Mouse (Mus musculus): ENCODE measurements around the gene Pygo2.
"Not testable (repeated sequence)": the region's sequence is repeated elsewhere in the genome, so short reads cannot be mapped to it uniquely, and the experiment has no call there.

Gene Pygo2

DNA sequence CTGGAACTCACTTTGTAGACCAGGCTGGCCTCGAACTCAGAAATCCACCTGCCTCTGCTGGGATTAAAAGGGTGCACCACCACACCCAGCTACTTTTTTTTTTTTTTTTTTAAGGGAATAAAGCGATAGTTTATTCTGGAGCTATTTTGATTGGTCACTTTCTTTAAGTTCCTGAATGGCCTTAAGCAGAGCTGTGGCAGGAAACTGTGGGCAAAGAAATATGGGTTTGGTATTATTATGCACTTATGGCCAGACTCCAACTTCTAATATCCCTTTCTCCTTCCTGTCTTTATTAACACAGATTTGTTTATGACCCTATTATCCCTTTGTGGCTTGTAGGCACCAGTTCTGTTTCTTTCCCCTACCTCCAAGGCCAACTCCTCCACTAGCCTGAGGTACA lies 9.6 kb upstream of the Pygo2 start:
- no peak for DNase-seq (ENCODE audit: low spot score in 2 of 2)

DNA sequence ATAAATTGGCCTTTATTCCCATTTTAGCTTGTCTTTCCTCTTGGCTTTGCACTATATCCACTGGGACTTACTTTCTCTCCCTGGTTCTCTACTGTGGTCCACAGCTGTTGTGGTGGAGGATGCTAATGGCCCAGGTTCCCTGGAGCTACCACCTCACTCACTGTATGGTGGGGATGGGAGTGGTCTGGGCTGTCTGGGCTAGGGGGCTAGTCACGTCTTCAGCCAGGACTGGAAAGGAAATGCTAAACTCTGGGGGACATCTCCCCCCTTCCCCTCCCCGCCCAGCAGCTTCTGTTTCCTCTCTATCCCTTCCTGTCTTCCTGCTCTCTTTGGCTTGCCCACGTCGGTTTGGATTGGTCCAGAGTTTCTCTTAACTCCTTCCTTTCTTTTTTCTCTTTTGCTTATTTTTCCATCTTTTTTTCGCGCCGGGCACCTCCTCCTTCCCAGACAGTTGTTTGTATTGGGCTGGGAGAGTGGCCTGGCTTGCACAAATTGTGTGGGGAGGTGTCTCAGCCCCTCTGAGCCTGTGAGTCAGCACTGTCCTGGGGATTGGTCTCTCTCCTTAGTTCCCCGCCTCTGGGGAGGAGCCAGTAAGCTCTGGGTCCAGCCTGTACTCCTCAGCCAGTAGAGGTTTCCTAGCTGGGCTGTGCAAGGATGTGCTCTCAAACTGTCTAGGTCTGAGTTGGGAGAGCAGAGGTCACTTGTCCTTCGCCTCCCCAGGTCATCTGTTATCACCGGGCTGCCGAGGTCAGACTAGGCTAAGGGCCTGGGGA lies 8.8 kb upstream of the Pygo2 start:
- peak; percentile 84 to 87 for DNase-seq (ENCODE audit: low spot score in 2 of 2)

DNA sequence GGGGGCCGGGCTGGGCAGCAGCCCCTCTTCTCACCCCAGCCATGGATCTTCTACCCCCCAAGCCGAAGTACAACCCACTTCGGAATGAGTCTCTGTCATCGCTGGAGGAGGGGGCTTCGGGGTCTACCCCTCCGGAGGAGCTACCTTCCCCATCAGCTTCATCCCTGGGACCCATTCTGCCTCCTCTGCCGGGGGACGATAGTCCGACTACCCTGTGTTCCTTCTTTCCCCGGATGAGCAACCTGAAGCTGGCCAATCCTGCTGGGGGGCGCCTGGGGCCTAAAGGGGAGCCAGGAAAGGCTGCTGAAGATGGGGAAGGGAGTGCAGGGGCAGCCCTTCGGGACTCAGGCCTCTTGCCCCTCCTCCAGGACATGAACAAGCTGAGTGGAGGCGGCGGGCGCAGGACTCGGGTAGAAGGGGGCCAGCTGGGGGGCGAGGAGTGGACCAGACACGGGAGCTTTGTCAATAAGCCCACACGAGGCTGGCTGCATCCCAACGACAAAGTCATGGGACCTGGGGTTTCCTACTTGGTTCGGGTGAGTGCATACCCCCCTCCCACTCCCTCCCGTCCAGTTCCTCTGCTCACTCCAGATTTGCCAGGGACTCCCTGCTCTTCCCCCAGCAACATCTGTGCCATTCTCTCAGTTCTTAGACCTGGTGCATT lies 8.1 kb upstream of the Pygo2 start:
- DNase-seq (ENCODE audit: low spot score in 2 of 2) = peak in 1 of 2 experiments; percentile 33

DNA sequence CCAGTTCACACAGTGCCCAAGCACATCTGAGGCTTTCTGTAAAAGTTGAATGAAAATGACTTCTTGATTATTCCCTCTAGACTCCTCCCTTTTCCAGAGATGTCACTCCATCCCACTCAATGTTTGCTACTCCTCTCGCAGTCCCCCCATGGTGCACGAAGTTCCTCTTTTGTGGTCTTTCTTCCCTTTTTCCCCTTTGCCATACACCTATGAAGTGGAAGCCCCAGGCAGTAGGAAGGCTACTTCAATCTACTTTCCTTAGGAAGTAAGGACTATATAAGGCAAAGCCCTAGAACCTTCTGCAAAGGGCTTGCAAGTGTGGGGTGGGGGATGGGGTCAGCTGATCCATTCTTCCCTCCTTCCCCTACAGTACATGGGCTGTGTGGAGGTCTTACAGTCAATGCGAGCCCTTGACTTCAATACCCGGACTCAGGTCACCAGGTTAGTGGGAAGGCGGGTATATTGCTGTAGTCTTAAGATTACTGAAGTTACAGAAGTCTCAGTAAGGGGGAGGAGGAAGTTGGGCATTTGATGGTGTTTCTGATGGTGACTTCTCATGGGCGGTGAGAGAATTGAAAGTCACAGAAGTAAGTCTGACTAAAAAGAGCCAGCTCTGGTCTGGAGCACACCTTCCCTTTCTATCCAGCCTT lies 7.3 kb upstream of the Pygo2 start:
- no peak for DNase-seq (ENCODE audit: low spot score in 2 of 2)

DNA sequence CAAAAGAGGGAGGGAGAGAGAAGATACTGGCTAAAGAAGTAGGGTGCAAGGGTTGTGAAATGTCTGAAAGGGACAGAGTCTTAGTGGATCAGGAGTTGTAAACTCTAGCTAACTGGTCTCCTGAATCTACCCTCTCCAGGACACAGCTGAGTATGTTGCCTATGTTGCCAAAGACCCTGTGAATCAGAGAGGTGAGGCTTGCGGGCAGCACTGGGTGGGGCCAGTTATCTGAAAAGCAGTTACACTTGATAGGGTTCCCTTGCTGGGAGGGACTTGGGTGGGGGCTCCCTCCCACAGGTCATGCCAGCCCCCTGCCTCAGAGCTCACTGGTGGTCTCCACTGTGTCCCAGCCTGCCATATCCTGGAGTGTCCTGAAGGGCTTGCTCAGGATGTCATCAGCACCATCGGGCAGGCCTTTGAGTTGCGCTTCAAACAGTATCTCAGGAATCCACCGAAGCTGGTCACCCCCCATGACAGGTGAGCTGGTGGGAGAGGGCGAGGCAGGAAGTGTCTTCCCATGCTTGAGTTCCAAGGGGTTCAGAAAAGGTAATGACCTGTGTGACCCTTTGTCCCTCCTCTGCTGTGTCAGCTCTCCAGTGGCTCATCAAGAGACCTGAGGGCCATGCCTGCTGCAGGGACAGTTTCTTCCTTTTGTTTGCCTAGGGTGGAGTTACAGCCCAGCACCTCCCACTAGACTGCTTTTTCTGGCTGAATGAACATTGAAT lies 5.4 kb upstream of the Pygo2 start:
- no peak for DNase-seq (ENCODE audit: low spot score in 2 of 2)

DNA sequence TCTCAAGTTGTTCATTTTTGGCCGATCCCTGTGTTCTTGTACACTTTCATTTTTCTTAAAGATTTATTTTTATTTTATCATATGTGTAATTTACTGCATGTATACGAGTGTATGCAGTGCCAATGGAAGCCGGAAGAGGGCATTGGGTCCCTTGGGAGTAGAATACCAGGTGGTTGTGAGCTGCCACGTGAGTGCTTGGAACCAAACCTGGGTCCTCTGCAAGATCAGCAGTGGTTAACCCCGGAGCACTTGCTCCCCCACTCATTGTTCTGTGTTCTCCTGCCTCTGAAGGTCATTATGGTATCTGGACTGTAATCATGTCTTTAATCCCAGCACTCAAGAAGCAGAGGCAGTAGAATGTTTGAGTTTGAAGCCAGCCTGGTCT lies 4.9 kb upstream of the Pygo2 start:
- no peak for DNase-seq (ENCODE audit: low spot score in 2 of 2)

DNA sequence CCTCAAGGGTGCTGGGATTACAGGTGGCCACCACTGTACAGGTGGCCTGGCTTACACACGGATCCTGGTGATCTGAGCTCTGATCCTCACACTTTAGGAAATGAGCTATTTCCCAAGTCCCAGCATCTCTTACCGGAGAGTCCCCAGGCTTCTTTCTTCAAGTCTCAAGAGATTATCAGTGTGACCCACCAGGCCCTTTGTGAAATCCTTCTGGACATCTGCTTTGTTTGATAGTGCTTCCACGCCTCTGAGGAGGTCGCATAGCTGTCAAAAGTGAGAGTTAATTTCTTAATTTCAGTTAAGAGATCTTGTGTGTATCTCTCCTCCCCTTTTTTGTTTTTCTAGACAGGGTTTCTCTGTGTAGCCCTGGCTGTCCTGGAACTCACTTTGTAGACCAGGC lies 4.1 kb upstream of the Pygo2 start:
- DNase-seq (ENCODE audit: low spot score in 2 of 2) = no peak

DNA sequence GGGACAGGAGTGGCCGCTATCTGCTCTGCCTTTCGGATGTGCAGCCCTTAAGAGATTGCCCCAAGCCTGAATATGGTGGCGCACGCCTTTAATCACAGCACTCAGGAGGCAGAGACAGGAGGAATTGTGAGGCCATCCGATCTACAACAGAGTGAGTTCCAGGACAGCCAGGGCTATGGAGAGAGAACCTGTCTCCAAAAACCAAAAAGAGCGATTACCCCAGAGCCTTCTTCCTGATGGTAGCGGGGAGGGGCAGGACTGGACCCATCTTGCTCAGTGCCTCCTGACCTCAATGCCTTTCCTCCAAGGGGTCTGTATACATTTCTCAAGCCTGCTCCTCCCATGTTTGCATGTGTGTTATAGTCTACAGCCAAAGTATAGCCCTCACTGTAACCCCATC lies 993 bp upstream of the Pygo2 start:
- not testable (repeated sequence) for DNase-seq (ENCODE audit: low spot score in 2 of 2)

DNA sequence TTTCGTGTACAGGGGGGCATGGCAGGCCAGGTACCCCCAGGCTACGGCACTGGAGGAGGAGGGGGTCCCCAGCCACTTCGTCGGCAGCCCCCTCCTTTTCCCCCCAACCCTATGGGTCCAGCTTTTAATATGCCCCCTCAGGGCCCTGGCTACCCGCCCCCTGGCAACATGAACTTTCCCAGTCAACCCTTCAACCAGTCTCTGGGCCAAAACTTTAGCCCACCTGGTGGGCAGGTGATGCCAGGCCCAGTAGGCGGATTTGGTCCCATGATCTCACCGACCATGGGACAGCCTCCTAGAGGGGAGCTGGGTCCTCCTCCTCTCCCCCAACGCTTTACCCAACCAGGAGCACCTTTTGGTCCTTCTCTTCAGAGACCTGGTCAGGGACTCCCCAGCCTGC lies 2.6 kb downstream of the Pygo2 start:
- no peak for DNase-seq (ENCODE audit: low spot score in 2 of 2)

DNA sequence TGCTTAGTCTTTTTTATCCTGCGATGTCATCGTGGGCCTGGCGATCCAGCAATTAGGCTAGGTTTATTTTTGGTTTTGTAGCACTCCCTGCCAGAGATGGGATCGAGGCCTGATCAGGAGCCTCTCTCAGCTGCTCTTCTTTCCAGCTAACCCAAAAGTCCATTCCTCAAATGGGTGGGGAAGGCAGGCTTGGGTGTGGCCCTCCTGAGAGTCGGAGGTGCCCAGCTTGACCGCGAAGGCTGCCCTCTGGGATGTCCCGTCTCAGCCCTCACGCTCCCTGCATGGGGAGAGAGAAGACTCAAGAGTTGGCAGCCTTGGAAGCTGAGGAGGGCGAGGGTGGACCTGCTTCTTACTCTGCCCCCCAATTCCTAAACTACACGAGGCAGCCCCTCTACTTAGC lies 4.5 kb downstream of the Pygo2 start:
- DNase-seq (ENCODE audit: low spot score in 2 of 2) = no peak

DNA sequence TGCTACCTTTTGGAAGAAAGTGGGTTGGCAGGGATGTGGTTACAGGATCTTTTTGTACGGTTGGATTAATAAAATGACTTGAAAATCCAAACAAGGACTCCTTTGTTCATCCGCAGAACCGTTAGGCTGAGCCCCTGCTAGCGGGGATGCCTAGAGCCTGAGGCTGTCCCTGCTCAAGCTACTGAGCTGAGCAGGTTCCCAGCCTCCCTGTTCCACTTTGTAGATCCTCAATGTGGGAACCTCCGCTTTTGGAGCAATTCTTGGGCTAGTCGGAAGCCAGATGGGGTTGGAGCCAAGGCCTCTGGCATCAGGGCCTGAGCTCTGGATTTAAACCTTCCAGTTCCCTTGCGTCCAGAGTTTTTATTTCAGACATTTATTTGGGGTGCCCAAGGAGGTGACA lies 5.0 kb downstream of the Pygo2 start:
- no peak for DNase-seq (ENCODE audit: low spot score in 2 of 2)

DNA sequence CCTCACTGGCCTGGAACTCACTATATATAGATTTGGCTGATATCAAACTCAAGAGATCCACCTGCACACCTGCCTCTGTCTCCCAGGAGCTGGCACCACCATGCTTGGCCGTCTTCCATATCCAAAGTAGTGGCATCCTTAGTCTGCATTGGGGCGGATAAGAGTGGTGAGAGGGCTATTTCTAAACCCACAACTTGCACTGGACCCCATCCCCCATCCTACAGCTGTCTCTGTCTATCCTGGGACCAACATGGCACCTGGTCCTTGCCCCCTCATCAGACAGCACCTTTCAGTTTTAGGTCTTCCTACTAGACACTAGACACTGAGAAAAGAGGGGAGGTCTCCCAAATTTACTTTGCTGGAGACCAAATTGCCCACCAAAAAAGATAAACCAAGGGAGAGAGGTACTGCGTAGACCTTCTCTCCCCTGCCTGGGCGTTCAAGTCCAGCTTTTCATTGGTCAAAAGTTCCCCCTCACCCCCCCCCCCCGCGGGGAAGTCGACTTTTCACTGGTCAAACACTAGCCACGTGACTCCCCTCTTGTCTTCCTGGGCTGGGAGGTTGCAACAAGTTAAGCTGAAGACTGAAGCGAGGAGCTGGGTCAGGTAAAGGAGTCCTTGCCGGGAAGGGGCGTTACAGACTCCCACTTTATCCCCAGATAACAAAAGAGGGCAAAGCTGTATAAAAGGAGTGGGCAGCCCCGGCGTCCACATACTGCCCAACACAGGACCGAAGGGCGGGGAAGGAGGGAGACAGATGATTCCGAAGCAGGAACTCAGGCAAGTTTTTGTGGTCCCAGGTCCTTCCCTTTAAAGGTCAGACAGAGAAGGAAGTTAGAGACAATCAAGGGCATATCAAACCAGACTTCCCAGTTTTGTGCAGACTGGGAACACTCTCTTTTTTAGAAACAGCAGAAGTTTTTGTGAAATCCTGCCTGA lies 6.4 kb downstream of the Pygo2 start, which contains the start of gene Pbxip1:
Gene Pbxip1 (plus strand): TSS at position 531 of the 938 bp plus-strand sequence.
- peak; percentile 50 to 66 for DNase-seq (ENCODE audit: low spot score in 2 of 2)

DNA sequence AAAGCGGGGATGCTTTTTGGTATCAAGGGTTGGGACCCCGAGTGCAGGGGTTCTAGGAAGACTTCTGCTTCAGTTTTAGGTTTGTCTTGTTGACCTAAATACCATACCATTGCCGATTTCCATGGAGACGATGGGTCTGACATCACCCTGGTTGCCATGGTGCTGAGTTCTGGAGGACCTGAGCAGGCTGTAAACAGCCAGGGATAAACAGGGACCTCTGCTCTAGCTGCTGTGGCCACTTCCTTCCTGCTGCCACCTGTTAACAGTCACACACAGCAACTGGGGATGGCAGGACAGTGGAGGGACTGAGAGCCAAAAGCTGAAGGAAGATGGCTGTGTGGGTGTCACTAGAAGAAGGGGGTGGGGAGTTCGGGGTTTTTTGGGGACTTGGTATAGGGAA lies 7.3 kb downstream of the Pygo2 start:
- no peak for DNase-seq (ENCODE audit: low spot score in 2 of 2)

DNA sequence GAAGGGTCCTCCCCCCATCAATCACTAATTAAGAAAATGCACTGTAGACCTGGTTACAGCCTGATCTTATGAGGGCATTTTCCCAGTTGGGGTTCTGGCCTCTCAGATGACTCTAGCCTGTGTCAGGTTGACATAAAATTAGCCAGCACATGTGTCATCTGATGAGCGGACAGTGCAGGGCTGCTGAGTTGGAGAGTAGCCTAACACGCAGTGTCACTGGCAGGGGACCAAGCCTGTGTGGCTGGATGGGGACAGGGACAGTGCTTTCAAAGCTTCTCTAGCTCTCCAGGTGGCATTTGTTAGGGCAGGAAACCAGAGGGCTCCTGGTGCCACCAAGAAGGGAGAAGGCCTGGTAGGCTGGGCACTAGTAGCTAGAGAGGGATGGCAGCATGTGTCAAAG lies 10.7 kb downstream of the Pygo2 start:
- no peak for DNase-seq (ENCODE audit: low spot score in 2 of 2)

DNA sequence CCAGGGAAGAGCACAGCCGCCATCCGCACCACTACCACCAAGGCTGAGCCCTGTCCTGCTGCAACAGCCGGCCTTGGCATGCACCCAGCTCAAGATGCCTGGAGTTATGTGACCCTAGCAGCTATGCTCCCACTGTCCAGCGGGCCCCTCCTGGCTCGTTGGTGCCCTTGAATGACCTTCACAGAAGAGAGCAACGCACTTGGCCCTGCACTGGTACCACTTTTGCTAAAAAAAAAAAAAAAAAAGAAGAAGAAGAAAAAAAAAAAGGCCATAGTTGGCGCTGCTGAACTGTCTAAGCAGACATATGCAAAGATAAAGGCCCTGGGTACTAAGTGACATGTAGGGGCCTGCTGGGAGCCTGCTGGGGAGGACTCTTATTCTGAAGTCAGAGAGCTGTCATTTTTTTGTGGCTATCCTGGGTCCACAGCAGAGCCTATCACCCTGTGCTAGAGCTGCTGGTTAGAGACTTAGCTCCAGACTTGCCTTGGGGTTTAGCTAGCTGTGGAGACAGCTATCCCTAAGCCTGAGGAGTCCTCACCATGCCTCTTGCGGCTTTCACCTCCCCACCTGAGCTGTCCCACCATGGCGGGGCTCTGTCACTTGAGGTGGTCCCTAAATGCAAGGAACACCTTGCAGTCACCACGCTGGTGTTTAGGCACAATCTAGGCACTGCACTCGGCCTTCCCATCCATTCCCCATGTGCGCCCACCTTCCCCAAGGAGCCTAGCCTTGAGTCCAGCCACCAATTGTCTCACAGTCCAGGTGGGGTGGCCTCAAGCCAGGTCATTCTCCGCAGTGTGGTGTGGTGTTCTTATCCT lies 18.9 kb downstream of the Pygo2 start:
- peak in 1 of 2 experiments; percentile 46 for DNase-seq (ENCODE audit: low spot score in 2 of 2)

DNA sequence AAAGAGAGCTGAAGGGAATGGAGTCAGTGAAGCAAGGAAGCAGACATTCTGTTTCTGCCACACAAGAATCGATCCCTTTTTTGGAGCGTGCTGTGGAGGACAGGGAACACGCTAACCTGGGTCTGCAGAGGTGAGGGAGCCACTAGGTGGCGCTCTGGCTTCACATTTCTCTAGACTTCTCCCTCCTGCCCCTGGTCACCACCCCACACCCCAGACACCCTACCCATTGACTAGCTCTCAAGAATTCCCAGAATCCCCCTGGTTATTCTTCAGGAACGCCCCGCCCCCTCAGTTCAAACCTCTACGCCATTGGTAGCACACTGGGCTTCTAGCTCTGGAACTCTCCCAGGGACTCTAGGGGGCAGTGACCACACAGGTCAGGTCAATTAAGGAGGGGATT lies 19.5 kb downstream of the Pygo2 start:
- DNase-seq (ENCODE audit: low spot score in 2 of 2) = peak; percentile 55 to 72

DNA sequence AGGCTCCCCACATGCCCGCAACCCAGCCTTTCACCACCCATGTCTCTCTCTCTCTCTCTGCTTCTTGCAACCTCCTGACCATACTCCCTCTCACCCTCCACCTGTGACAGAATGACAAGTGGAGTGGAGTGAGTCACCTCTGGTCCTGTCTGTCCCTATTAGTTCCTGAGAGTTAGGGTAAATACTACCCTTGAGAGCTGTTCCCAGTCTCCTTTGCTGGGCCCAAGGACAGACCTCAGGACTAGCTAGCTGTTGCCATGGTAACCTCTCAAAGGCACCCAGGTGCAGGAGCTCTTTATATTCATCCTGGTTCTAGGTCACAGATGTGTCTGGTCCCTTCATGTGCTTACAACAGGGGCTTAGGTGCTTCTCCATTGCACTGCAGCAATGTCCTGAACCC lies 21.9 kb downstream of the Pygo2 start:
- no peak for DNase-seq (ENCODE audit: low spot score in 2 of 2)

DNA sequence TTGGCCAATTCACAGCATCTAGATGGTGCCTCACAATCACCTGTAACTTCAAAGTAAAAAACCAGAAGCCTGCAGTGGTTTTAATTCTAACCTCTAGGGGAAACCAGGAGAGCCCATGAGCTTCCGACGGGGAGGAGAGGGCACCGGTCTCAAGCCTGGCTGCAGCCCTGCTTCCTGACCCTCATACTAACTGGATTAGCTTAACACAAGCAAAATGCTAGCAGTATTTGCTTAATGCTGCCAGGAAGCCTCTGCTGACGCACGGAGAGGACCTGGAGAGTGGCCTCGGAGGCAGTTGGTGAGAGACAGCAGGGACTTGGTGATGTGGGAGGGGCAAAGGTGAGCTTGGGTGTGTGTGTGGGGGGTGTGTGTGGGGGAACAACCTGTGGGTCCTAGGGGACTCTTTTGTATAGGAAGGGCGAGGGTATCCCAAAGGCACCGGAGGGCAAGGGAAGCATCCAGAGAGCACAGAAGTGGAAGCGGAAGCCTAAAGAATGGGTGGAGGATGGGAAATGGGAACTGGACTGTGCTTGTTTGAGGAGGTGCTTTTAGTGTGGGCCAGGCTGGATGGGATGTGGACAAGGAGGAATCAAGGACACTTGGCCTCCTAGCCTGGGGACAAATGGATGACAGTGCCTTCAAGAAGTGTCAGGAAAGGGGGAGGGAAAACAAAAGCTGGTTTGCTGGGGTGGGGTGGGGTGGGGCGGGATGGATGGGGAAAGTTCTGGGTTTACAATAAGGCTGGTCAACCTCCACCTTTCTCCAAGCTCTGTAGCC lies 24.6 kb downstream of the Pygo2 start, which contains the start of gene Pmvk:
Gene Pmvk (plus strand): TSS at position 141 of the 777 bp plus-strand sequence.
- DNase-seq (ENCODE audit: low spot score in 2 of 2) = no peak

DNA sequence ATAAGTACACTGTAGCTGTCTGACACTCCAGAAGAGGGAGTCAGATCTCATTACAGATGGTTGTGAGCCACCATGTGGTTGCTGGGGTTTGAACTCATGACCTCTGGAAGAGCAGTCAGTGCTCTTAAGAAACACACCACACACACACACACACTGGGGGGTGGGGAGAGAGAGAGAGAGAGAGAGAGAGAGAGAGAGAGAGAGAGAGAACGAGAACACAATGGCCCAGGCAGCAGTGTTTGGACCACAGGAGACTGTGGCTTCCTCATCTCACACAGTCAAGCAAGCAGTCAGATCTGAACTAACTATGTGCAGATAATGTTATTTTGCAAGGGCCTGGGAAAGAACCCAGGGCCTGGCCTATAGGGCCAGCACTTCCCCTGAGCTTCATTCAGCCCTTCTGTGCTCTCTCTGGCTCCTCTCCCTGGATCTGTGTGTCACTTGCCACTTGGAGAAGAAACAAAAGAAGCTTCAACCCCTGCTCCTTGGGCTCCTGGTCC lies 25.8 kb downstream of the Pygo2 start:
- no peak for DNase-seq (ENCODE audit: low spot score in 2 of 2)

Measured in urinary bladder, postnatal 4 days (tissue).